Mouse (Mus musculus): ENCODE results near the gene Gm37240. TPM values are rescaled to one million over a fixed set of nuclear protein-coding genes. Genes with fewer than 3 reads are reported as not detected.

The Gm37240 gene
- total RNA-seq, 1 experiment from 2014 or later: not detected

DNA sequence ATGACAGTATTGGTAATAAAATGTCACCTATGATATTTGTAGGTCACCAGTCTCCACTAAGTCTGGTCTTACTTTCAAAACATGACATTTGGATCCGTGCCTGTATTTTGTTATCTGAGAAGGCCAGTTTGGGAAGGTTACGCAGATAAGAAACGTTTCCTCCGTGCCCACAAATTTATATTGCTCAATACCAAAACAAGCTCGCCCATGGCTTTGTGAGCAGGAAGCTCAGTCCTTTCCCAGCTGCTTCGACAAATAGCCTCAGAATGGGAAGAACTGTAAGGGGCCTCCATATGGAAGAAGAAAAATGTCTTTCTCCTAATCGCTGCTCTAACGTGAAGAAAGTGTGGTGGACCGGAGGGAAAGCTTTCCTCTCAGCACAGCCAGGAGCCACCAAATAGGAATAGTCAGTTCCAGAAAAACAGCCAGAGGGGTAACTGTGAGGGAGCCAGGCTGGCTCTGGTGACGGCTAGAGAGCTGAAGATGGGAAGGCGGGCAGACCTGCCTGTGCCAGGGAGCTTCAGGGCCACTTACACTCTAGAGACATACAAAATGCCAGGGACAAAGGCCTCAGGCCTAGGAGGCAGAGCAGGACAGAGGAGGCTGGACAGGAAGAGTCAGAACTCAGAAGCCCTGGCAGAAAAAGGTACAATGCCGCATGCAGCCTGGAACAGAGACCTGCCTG is 1431.4 kb downstream of the Gm37240 start:
- ATAC-seq (replicated peaks; ENCODE audit: insufficient number of reproducible peaks, low FRiP score, low TSS enrichment, poor library complexity, severe bottlenecking): no peak

DNA sequence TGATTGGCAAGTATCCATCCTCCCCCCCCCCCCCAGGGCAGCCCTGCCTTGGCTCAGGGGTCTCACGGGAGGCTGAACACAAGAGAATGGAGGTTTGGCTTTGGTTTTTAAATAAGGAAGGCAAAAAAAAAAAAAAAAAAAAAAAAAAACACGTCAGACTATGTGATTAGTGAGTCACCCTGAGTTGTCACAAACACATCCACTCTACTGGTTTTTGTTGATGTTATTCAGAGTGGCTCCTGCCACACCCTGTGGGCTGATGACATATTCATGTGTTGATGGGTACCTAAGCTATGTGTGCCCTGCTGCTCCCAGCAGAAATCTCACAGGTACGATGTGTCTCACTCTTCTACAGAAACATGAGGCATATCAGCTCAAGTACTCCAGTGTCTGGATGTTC is 1436.7 kb downstream of the Gm37240 start:
- ATAC-seq (replicated peaks; ENCODE audit: insufficient number of reproducible peaks, low FRiP score, low TSS enrichment, poor library complexity, severe bottlenecking): no peak

DNA sequence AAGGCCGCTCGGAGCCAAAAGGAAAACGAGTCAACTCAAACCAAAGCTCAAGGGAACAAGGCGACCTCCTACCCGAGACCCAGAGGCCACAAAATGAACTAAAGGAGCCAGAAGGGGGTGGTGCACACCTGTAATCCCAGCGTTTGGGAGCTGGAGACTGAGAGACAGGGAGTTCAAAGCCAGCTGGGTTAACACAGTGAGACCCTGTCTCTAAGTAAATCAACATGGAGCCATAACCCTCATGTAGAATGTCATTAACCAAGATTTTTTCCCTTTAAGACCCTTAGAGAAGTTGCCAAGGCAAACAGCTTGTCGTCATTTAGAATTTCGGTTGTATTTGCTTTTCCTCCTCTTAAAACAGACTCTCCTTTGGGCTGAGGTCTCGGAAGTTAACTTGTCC is 1438.3 kb downstream of the Gm37240 start:
- ATAC-seq (replicated peaks; ENCODE audit: insufficient number of reproducible peaks, low FRiP score, low TSS enrichment, poor library complexity, severe bottlenecking): no peak

- no peak for ATAC-seq (replicated peaks; ENCODE audit: insufficient number of reproducible peaks, low FRiP score, low TSS enrichment, poor library complexity, severe bottlenecking)
Measured at GRCm38 (mm10) chr3:84447803-84448202, 1439.5 kb downstream of the Gm37240 start.

Other genes starting within 250 kb of the Gm37240 start
- 0.38 to 0.43 TPM (median 0.39 TPM) in 3 replicates for gene Fam160a1, start 70.2 kb downstream of the Gm37240 start, total RNA-seq (2017)
- 0.43 TPM in 1 of 3 replicates, not detected in the others for gene Glt28d2, start within 50 bp of the Gm37240 start, total RNA-seq (2017)
- 2.0 to 5.6 TPM (median 2.1 TPM) in 3 replicates for gene Sh3d19, start 83.6 kb upstream of the Gm37240 start, total RNA-seq (2017)
- not detected in 3 replicates for gene Prss48, start 115.0 kb upstream of the Gm37240 start, total RNA-seq (2017)

Measured in monocyte, adult 5-6 weeks (primary cell).